Mouse (Mus musculus): ENCODE measurements around the gene Gm20873.
"Not testable (repeated sequence)": the region's sequence is repeated elsewhere in the genome, so short reads cannot be mapped to it uniquely, and the experiment has no call there.

Gm20873 gene

GRCm38 (mm10) chrY:6266798-6267197, at the start of gene Gm20873:
TSS of gene Gm20873 (plus strand) at chrY:6267098.
- not testable (repeated sequence) for DNase-seq (ENCODE audit: low spot score)

- not testable (repeated sequence) for DNase-seq (ENCODE audit: low spot score)
Measured at GRCm38 (mm10) chrY:6237895-6238294, 29.0 kb upstream of the Gm20873 start, which contains the start of gene Gm21746. TSS of gene Gm21746 (minus strand) at chrY:6237995.
